Mouse (Mus musculus): Measurements from ENCODE around the gene Macf1. TPM values are rescaled to one million over a fixed set of nuclear protein-coding genes. Genes with fewer than 3 reads are reported as not detected.
"Not testable (repeated sequence)": the region's sequence is repeated elsewhere in the genome, so short reads cannot be mapped to it uniquely, and the experiment has no call there.

Gene Macf1
- polyA plus RNA-seq, 1 experiment from 2014 or later = 57.3 TPM

DNA sequence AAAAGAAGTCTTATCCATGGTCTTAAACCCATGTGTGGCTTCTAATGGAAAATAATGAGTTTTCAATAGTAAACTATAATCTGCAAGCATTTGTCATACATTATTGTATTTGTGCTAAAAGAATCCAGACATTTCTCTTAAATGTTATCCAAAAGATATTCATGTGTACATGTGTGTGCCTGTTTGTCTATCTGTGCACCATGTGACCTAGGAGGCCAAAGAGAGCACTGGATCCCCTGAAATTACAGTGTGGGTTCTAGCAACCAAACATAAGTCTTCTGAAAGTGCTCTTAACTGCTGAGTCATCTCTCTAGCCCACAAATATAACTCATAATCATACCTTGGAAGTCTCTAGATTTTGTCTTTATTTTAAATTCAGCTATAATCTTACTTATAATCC is 234.9 kb downstream of the Macf1 start:
- Histone ChIP-seq H3K9ac (no peak overlapping the region), H3K4me1 (no peaks in the 10 kb centered on the region), H3K36me3 (peaks cover 70% of the 10 kb centered on the region), H3K27me3 (no peaks in the 10 kb centered on the region), H3K4me3 (no peak overlapping the region), H3K4me2 (replicated peaks) (no peak overlapping the region), H3K9me3 (no peaks in the 10 kb centered on the region), H3K27ac (no peak overlapping the region)
- ATAC-seq (ENCODE audit: insufficient number of reproducible peaks, insufficient read depth, low FRiP score, low TSS enrichment) = no peak

DNA sequence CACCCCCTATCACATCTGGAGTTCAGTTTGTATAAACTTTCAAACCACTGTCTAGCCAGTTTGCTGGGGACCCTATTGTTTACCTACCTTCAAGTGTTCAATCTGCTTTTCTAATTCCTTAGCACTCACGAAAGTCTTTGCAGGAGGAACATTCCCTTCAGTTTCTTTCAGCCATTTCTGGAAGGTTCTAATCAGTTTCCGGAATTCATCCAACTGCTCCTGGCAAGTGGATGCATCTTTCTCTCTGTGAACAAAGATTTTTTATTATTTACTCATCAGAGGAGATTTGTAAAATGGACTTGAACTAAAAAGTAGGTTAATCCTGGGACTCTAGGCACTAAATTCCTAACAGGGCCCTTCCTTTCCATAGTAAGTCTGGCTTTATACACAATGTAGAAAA is 236.1 kb downstream of the Macf1 start:
- Histone ChIP-seq H3K4me1 (no peaks in the 10 kb centered on the region), H3K36me3 (peaks cover 65% of the 10 kb centered on the region), H3K9ac (no peak overlapping the region), H3K9me3 (no peaks in the 10 kb centered on the region), H3K4me2 (replicated peaks) (no peak overlapping the region), H3K27me3 (no peaks in the 10 kb centered on the region), H3K27ac (no peak overlapping the region), H3K4me3 (no peak overlapping the region)
- no peak for ATAC-seq (ENCODE audit: insufficient number of reproducible peaks, insufficient read depth, low FRiP score, low TSS enrichment)
- WGBS = 97% methylated on average over 2 of the region's 2 CpGs

GRCm38 (mm10) chr4:123447251-123447650 is 236.9 kb downstream of the Macf1 start:
- no peak overlapping the region for H3K27ac ChIP-seq
- 42% methylated on average over 3 of the region's 3 CpGs for WGBS
- no peak for ATAC-seq (ENCODE audit: insufficient number of reproducible peaks, insufficient read depth, low FRiP score, low TSS enrichment)
- no peak overlapping the region for H3K4me3 ChIP-seq
- H3K4me2 ChIP-seq (replicated peaks) = no peak overlapping the region
- no peak overlapping the region for H3K9ac ChIP-seq
- no peaks in the 10 kb centered on the region for H3K4me1 ChIP-seq
- H3K9me3 ChIP-seq = no peaks in the 10 kb centered on the region
- H3K36me3 ChIP-seq = peaks cover 57% of the 10 kb centered on the region
- H3K27me3 ChIP-seq = no peaks in the 10 kb centered on the region

- Histone ChIP-seq H3K27ac (no peak overlapping the region), H3K4me3 (no peak overlapping the region), H3K36me3 (peaks cover 52% of the 10 kb centered on the region), H3K27me3 (no peaks in the 10 kb centered on the region), H3K4me1 (no peaks in the 10 kb centered on the region), H3K9me3 (no peaks in the 10 kb centered on the region), H3K4me2 (replicated peaks) (no peak overlapping the region), H3K9ac (no peak overlapping the region)
- 68% methylated on average over 7 of the region's 7 CpGs for WGBS
- no peak for ATAC-seq (ENCODE audit: insufficient number of reproducible peaks, insufficient read depth, low FRiP score, low TSS enrichment)
Measured at GRCm38 (mm10) chr4:123446754-123447153, 237.4 kb downstream of the Macf1 start.

DNA sequence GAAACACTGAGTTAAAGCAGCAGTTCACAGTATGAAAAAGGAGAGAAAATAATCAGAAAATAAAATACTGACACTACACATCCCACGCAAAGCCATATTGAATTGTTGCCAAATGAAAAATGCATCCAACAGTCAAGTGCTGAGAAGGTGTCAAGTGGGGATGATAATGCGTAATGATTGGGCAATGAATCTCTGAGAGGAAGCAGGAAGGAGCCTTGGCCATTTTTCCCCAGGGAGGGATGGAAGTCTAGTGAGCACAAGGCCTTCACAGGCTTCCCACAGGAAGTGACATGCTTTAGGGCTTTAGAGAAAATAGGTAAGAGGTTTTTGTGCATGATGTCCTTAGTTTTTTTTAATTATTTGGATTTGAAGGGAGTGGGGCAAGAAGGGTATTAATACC is 237.9 kb downstream of the Macf1 start:
- not testable (repeated sequence) for ATAC-seq (ENCODE audit: insufficient number of reproducible peaks, insufficient read depth, low FRiP score, low TSS enrichment); H3K4me1 ChIP-seq; H3K27me3 ChIP-seq; H3K9me3 ChIP-seq; H3K9ac ChIP-seq; H3K27ac ChIP-seq; H3K4me2 ChIP-seq (replicated peaks); H3K4me3 ChIP-seq
- WGBS = 91% methylated on average over 2 of the region's 2 CpGs
- H3K36me3 ChIP-seq = peaks cover 52% of the 10 kb centered on the region

DNA sequence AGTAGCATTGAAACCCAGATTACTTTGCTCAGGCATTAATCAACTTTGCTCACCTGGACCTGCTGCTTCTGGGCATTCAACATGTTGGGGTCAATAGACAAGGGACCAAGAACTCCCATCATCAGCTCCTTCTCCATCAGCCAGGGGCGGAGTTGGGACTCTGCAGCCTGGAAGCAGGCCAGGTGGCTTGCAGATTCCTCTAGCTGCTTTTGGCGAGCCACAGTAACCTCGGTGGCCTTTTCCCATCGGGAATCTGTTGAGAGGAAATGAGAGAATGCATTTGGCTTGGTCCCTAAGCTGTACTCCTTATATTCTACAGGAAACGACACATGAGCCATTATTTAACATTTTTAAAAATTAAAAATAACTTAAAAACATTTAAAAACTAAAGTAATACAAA is 245.7 kb downstream of the Macf1 start:
- Histone ChIP-seq H3K4me2 (replicated peaks) (no peak overlapping the region), H3K4me1 (no peaks in the 10 kb centered on the region), H3K27ac (no peak overlapping the region), H3K4me3 (no peak overlapping the region), H3K9ac (no peak overlapping the region), H3K27me3 (no peaks in the 10 kb centered on the region), H3K9me3 (no peaks in the 10 kb centered on the region), H3K36me3 (peaks cover 41% of the 10 kb centered on the region)
- WGBS = 62% methylated on average over 5 of the region's 5 CpGs
- ATAC-seq (ENCODE audit: insufficient number of reproducible peaks, insufficient read depth, low FRiP score, low TSS enrichment) = no peak

- H3K9me3 ChIP-seq = no peaks in the 10 kb centered on the region
- H3K4me3 ChIP-seq = no peak overlapping the region
- no peak overlapping the region for H3K9ac ChIP-seq
- no peak for ATAC-seq (ENCODE audit: insufficient number of reproducible peaks, insufficient read depth, low FRiP score, low TSS enrichment)
- H3K36me3 ChIP-seq = peaks cover 42% of the 10 kb centered on the region
- H3K27ac ChIP-seq = no peak overlapping the region
- H3K4me2 ChIP-seq (replicated peaks) = no peak overlapping the region
- WGBS = 94% methylated on average over 3 of the region's 3 CpGs
- H3K4me1 ChIP-seq = no peaks in the 10 kb centered on the region
- H3K27me3 ChIP-seq = no peaks in the 10 kb centered on the region
Measured at GRCm38 (mm10) chr4:123433171-123433570, 251.0 kb downstream of the Macf1 start.

DNA sequence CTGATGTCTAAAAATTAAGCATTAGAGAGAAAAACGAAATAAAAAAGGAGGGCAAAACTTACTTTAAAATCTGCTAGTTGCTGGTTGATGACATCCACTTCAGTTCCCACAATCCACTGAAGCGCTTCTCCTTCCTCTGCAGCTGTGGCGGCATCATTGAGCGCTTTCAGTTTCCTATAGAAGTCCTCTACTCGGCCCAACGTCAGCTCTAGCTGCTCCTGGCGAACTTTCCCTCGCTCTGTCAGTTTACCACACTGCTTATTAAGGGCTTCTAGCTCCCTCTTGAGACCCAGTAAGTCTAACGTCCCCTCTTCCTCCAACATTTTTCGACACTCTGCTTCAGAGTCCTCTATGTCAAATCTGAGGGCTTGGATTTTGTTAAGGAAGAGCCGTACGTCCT is 252.2 kb downstream of the Macf1 start:
- H3K27me3 ChIP-seq = no peaks in the 10 kb centered on the region
- no peaks in the 10 kb centered on the region for H3K9me3 ChIP-seq
- H3K27ac ChIP-seq = no peak overlapping the region
- no peak overlapping the region for H3K4me3 ChIP-seq
- H3K4me2 ChIP-seq (replicated peaks) = no peak overlapping the region
- peaks cover 38% of the 10 kb centered on the region for H3K36me3 ChIP-seq
- 82% methylated on average over 12 of the region's 12 CpGs for WGBS
- ATAC-seq (ENCODE audit: insufficient number of reproducible peaks, insufficient read depth, low FRiP score, low TSS enrichment) = no peak
- no peak overlapping the region for H3K9ac ChIP-seq
- no peaks in the 10 kb centered on the region for H3K4me1 ChIP-seq

GRCm38 (mm10) chr4:123427900-123428684 is 256.1 kb downstream of the Macf1 start:
- Histone ChIP-seq H3K27ac (no peak overlapping the region), H3K4me3 (no peak overlapping the region), H3K36me3 (peaks cover 20% of the 10 kb centered on the region), H3K4me1 (no peaks in the 10 kb centered on the region), H3K9me3 (no peaks in the 10 kb centered on the region), H3K4me2 (replicated peaks) (no peak overlapping the region), H3K9ac (no peak overlapping the region), H3K27me3 (no peaks in the 10 kb centered on the region)
- WGBS = 86% methylated on average over 5 of the region's 5 CpGs
- no peak for ATAC-seq (ENCODE audit: insufficient number of reproducible peaks, insufficient read depth, low FRiP score, low TSS enrichment)

- peaks cover 13% of the 10 kb centered on the region for H3K36me3 ChIP-seq
- no peaks in the 10 kb centered on the region for H3K9me3 ChIP-seq
- H3K27me3 ChIP-seq = no peaks in the 10 kb centered on the region
- 75% methylated on average over 9 of the region's 9 CpGs for WGBS
- no peak for ATAC-seq (ENCODE audit: insufficient number of reproducible peaks, insufficient read depth, low FRiP score, low TSS enrichment)
- no peak overlapping the region for H3K4me3 ChIP-seq
- H3K4me2 ChIP-seq (replicated peaks) = no peak overlapping the region
- H3K9ac ChIP-seq = no peak overlapping the region
- H3K27ac ChIP-seq = no peak overlapping the region
- no peaks in the 10 kb centered on the region for H3K4me1 ChIP-seq
Measured at GRCm38 (mm10) chr4:123427271-123427899, 256.8 kb downstream of the Macf1 start.

DNA sequence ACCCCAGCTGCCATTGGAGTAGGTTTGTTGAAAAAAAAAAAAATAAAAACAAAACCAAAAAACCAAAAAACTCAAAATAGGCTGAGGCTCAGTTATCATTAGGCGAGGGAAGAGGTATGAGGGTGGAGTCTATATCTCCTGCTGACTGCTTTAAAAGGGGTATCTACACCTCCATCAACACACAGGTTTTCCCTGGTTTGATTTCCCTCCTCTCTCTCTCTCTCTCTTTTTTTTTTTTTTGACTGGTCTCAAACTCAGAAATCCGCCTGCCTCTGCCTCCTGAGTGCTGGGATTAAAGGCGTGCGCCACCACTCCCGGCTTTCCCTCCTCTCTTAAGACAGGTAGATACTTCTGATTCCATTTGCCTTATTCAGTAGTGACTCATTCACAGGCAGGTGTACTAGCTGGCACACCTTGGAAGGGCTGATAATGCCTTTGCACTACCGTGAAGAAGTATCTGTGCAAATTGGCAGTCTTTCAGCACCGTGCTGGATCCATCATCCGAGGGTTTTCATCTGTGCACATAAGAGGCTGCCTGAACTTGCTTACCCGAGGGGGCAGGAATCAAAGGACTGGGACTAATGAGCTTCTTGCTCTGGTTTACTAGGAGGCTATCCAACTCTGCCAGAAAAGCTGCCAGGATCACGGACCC is 257.6 kb downstream of the Macf1 start:
- WGBS = 93% methylated on average over 10 of the region's 10 CpGs
- H3K36me3 ChIP-seq = 0 out of 2 replicates have a peak, but pooled peaks cover 7% of the 10 kb centered on the region
- ATAC-seq (ENCODE audit: insufficient number of reproducible peaks, insufficient read depth, low FRiP score, low TSS enrichment) = no peak
- H3K27ac ChIP-seq = no peak overlapping the region
- H3K9ac ChIP-seq = no peak overlapping the region
- H3K27me3 ChIP-seq = no peaks in the 10 kb centered on the region
- no peaks in the 10 kb centered on the region for H3K9me3 ChIP-seq
- no peaks in the 10 kb centered on the region for H3K4me1 ChIP-seq
- H3K4me2 ChIP-seq (replicated peaks) = no peak overlapping the region
- H3K4me3 ChIP-seq = no peak overlapping the region

DNA sequence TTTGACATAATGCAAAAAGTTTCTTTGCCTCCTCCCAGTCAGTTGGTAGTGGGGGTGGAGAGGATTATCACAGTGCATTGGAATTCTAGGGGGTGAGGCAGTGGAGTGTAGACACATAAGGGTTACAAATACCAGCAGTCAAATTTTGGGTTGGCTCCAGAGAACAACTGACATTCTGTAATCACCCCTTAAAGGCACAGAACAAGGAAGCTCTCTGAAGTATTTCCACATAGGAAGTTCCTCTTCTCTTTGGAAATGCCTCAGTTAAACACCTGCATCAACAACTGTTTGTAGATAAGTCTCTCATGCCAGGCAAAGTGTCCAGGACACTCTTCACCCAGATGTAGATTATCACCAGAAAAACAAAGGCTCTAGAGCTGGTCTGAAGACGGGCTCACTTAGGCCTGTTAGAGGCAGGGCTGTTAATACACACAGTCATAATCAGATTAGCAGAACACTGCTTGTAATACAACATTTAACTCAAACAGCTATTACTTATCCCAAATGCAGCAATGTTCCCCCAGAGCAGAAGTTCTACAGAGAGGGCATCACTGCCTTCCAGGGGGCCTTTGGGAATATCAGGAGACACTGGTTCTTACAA is 258.4 kb downstream of the Macf1 start:
- Histone ChIP-seq H3K27me3 (no peaks in the 10 kb centered on the region), H3K9me3 (no peaks in the 10 kb centered on the region), H3K36me3 (no peaks in the 10 kb centered on the region), H3K9ac (no peak overlapping the region), H3K27ac (no peak overlapping the region), H3K4me3 (no peak overlapping the region), H3K4me1 (no peaks in the 10 kb centered on the region), H3K4me2 (replicated peaks) (no peak overlapping the region)
- ATAC-seq (ENCODE audit: insufficient number of reproducible peaks, insufficient read depth, low FRiP score, low TSS enrichment) = no peak
- 79% methylated on average over 1 of the region's 1 CpGs for WGBS

All from embryonic facial prominence, embryonic 12.5 days (tissue).